Mouse (Mus musculus): Measurements from ENCODE around the gene Plch2.

- TF ChIP-seq CTCF (IDR thresholded peaks at IDR 0.05; ENCODE audit: extremely low read depth, insufficient read depth, low read length), result no peak
- TF ChIP-seq POLR2A (IDR thresholded peaks at IDR 0.05; ENCODE audit: extremely low read depth, insufficient read depth, low read length), result no peak
These were observed 15.9 kb downstream of the Plch2 start for GRCm38 (mm10) chr4:155040696-155041095.
